Comparison of ENCODE assay signal across 8 mouse cellular contexts in the genomic region with DNA sequence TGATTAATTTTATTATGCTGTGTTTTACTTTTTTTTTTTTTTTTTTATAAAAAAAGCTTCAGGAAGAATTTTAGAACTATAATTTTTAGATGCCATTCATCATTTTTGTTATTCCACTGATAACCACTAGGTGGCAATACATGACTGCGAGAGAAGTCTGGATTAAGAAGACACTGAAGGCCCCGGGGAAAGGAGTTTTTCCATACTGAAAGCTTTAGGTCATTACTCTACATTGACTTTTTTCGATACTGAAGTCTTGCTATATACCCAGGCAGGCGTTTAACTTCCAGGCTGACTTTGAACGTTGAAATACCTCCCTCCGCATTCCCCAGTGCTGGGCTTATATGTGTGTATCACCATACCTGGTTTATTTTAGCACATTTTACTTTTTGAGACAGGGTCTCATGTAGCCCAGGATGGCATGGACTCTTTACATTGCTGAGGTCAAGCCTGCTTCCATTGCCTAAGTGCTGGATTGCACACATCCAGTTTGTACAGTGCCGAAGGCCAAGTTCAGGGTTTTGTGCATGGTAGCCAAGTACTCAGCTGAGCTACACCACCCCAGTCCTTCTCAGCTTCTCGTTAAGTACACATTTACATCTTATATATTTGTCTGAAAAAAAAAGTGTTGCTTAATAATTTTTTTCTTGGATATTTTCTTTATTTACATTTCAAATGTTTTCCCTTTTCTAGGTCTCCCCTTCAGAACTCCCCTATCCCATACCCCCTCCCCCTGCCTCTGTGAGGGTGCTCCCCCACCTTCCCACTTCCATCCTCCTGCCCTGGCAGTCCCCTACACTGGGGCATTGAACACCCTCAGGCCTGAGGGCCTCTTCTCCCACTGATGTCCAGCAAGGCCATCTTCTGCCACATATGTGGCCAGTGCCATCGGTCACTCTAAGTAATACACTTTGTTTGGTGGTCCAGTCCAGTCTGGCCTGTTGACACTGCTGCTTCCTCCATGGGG. TPM values are rescaled to one million over a fixed set of nuclear protein-coding genes. Genes with fewer than 3 reads are reported as not detected.
DNase-seq lines count a peak whose midpoint lies in the region; ATAC-seq and TF ChIP-seq lines count a peak whose summit lies in the region.

No protein-coding gene starts in this region.

- H3K4me2 ChIP-seq in heart, embryonic 13.5 days: no peak overlapping the region
- no peak overlapping the region for H3K4me2 ChIP-seq in midbrain, postnatal 0 days (ENCODE audit: low read depth, low read length, poor library complexity, severe bottlenecking)

- peaks cover 73% of the 10 kb centered on the region for H3K36me3 ChIP-seq in heart, embryonic 13.5 days
- peaks cover 47% of the 10 kb centered on the region for H3K36me3 ChIP-seq in heart, embryonic 10.5 days
- peaks cover 24% of the 10 kb centered on the region for H3K36me3 ChIP-seq in midbrain, postnatal 0 days (ENCODE audit: insufficient read depth, low read length)

- no peaks in the 10 kb centered on the region for H3K9me3 ChIP-seq in heart, embryonic 13.5 days
- no peaks in the 10 kb centered on the region for H3K9me3 ChIP-seq in heart, embryonic 10.5 days
- no peaks in the 10 kb centered on the region for H3K9me3 ChIP-seq in midbrain, postnatal 0 days (ENCODE audit: low read length)

- no peak for DNase-seq in heart, embryonic 10.5 days (ENCODE audit: low spot score)
- DNase-seq in CD4-positive helper T cell, adult 2 months (ENCODE audit: low read depth, low spot score): peak; percentile 59
- peak; percentile 88 for DNase-seq in midbrain, postnatal 0 days (ENCODE audit: low spot score)
- DNase-seq in urinary bladder, postnatal 14 days (ENCODE audit: low spot score): no peak
- DNase-seq in ovary, postnatal 36 days (ENCODE audit: low spot score): no peak

- H3K27me3 ChIP-seq in heart, embryonic 13.5 days (replicated peaks): no peaks in the 10 kb centered on the region
- no peaks in the 10 kb centered on the region for H3K27me3 ChIP-seq in heart, embryonic 10.5 days (ENCODE audit: insufficient read depth, poor library complexity, severe bottlenecking)
- H3K27me3 ChIP-seq in midbrain, postnatal 0 days (ENCODE audit: insufficient read depth, low read length): no peaks in the 10 kb centered on the region

- TF ChIP-seq CTCF in midbrain, postnatal 0 days (IDR thresholded peaks at IDR 0.05): peak; percentile 83

- whole genome bisulfite sequencing in heart, embryonic 13.5 days: 47% methylated on average over 9 of the region's 9 CpGs
- 59% methylated on average over 9 of the region's 9 CpGs for WGBS in heart, embryonic 10.5 days
- WGBS in midbrain, postnatal 0 days: 51% methylated on average over 9 of the region's 9 CpGs

- peak overlapping the region; percentile 60; the same call in 1 of the 2 replicates for H3K9ac ChIP-seq in heart, embryonic 13.5 days
- H3K9ac ChIP-seq in midbrain, postnatal 0 days (replicated peaks; ENCODE audit: low read length, poor library complexity, severe bottlenecking): no peak overlapping the region

- H3K4me1 ChIP-seq in heart, embryonic 13.5 days: peaks cover 2% of the 10 kb centered on the region; the same call in 1 of the 2 replicates
- H3K4me1 ChIP-seq in heart, embryonic 10.5 days: no peaks in the 10 kb centered on the region
- no peaks in the 10 kb centered on the region for H3K4me1 ChIP-seq in midbrain, postnatal 0 days (ENCODE audit: insufficient read depth, low read length)

- no peak overlapping the region for H3K4me3 ChIP-seq in heart, embryonic 13.5 days
- no peak overlapping the region for H3K4me3 ChIP-seq in heart, embryonic 10.5 days
- H3K4me3 ChIP-seq in midbrain, postnatal 0 days (ENCODE audit: low read depth, low read length): no peak overlapping the region

- H3K27ac ChIP-seq in heart, embryonic 13.5 days (replicated peaks): no peak overlapping the region
- no peak overlapping the region for H3K27ac ChIP-seq in heart, embryonic 10.5 days
- H3K27ac ChIP-seq in midbrain, postnatal 0 days (ENCODE audit: low read depth, low read length): no peak overlapping the region

- no peak for ATAC-seq in heart, embryonic 13.5 days (ENCODE audit: extremely low read depth, insufficient number of reproducible peaks, low FRiP score, low TSS enrichment)
- peak; percentile 54 for ATAC-seq in activated CD4-positive, CD25-positive, alpha-beta regulatory T cell, adult 4 months
- peak; percentile 32 to 46; a peak in 3 of 4 replicates for ATAC-seq in hematopoietic stem cell, adult 5-6 weeks (replicated peaks in 1 of 2; ENCODE audit: insufficient read depth in 1 of 2, low FRiP score in 2 of 2, low TSS enrichment in 1 of 2, low read depth in 1 of 2, poor library complexity in 2 of 2, severe bottlenecking in 2 of 2)
- no peak; the same call in 1 of the 2 replicates for ATAC-seq in midbrain, postnatal 0 days (ENCODE audit: low FRiP score)

RNA-seq across cellular contexts. Expression of gene Mipep, which starts 15.7 kb away (rescaled TPM):
- polyA plus RNA-seq in heart, embryonic 13.5 days (2015; fragmentation: Nextera tagmentation; extraction: Ambion mirVana): 24.5 and 27.4 TPM in 2 replicates
- polyA plus RNA-seq in heart, embryonic 10.5 days (2016; fragmentation: Nextera tagmentation; extraction: Ambion mirVana): 24.7 and 24.9 TPM in 2 replicates
- 1 to 10 TPM; 1.2 to 1.5 TPM for polyA plus RNA-seq in activated CD4-positive, CD25-positive, alpha-beta regulatory T cell, adult 4 months (2017; shearing (Covaris generic))
- 12.8 and 25.6 TPM in 2 replicates for total RNA-seq in hematopoietic stem cell, adult 5-6 weeks (2017)
- total RNA-seq in midbrain, postnatal 0 days (2014; rRNA removed): 23.6 and 32.1 TPM in 2 replicates
- polyA plus RNA-seq in midbrain, postnatal 0 days (2015; fragmentation: Nextera tagmentation; extraction: Ambion mirVana): 16.7 and 17.1 TPM in 2 replicates

RNA-seq across cellular contexts. Expression of gene C1qtnf9, which starts 32.1 kb away (rescaled TPM):
- 0.36 and 0.60 TPM in 2 replicates for polyA plus RNA-seq in heart, embryonic 13.5 days (2015; fragmentation: Nextera tagmentation; extraction: Ambion mirVana)
- 0.10 and 0.13 TPM in 2 replicates for polyA plus RNA-seq in heart, embryonic 10.5 days (2016; fragmentation: Nextera tagmentation; extraction: Ambion mirVana)
- polyA plus RNA-seq in activated CD4-positive, CD25-positive, alpha-beta regulatory T cell, adult 4 months (2017; shearing (Covaris generic)): not detected
- total RNA-seq in hematopoietic stem cell, adult 5-6 weeks (2017): not detected in 2 replicates
- total RNA-seq in midbrain, postnatal 0 days (2014; rRNA removed): 0.11 and 0.28 TPM in 2 replicates
- 0.10 TPM in 1 of 2 replicates, not detected in the other for polyA plus RNA-seq in midbrain, postnatal 0 days (2015; fragmentation: Nextera tagmentation; extraction: Ambion mirVana)

Comparison
In these comparisons a context has a peak if more than half of its experiments do, and no peak if none do; other contexts are left out.
1. ATAC-seq: peak in activated CD4-positive, CD25-positive, alpha-beta regulatory T cell, adult 4 months (single experiment) and hematopoietic stem cell, adult 5-6 weeks (2 of 2); none in heart, embryonic 13.5 days (single experiment) and midbrain, postnatal 0 days (single experiment).
2. DNase-seq: peak in CD4-positive helper T cell, adult 2 months (single experiment) and midbrain, postnatal 0 days (single experiment); none in heart, embryonic 10.5 days (single experiment), urinary bladder, postnatal 14 days (single experiment) and ovary, postnatal 36 days (single experiment).